8 mouse cellular contexts compared by ENCODE assay signal in the genomic region with DNA sequence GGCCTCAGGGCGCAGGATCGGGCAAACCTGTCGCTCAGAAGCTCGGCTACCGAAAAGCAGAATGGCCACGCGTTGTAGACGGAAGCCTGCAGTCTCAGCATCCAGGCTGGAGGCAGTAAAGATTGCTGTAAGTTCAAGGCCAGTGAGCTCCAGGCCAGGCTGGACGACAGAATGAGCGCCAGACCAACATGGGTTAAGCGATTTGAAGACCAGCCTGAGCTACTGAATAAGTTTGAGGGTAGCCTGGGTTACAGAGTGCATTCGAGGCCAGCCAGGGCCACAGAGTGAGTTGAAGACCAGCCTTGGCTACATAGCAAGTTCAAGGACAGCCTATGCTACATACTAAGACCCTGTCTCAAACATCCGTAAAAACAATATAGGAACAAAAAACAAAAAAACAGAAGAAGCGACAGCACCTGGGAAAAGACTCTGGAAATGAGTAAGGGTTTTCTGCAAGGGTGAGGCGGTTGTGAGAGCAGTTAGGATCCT. TPM values are rescaled to one million over a fixed set of nuclear protein-coding genes. Genes with fewer than 3 reads are reported as not detected.
DNase-seq lines count a peak whose midpoint lies in the region; ATAC-seq and TF ChIP-seq lines count a peak whose summit lies in the region.

No protein-coding gene starts in this region.

- peaks cover 20% of the 10 kb centered on the region for H3K79me2 ChIP-seq in myocyte (ENCODE audit: control insufficient read depth, insufficient read depth)

- no peak for ATAC-seq in embryonic facial prominence, embryonic 13.5 days (ENCODE audit: insufficient number of reproducible peaks, insufficient read depth, low FRiP score, low TSS enrichment, low read depth)
- peak; percentile 4; the same call in 1 of the 2 replicates for ATAC-seq in intestine, embryonic 14.5 days (replicated peaks; ENCODE audit: low FRiP score, low TSS enrichment, low read depth)

- no peak for TF ChIP-seq POLR2A in myocyte (IDR thresholded peaks at IDR 0.05; ENCODE audit: insufficient read length, low read depth)

- no peaks in the 10 kb centered on the region for H3K9me3 ChIP-seq in embryonic facial prominence, embryonic 13.5 days
- H3K9me3 ChIP-seq in intestine, embryonic 14.5 days (ENCODE audit: control insufficient read depth, low read length) = no peaks in the 10 kb centered on the region

- H3ac ChIP-seq in myocyte (ENCODE audit: control insufficient read depth, insufficient read length) = peak overlapping the region; percentile 50

- intact Hi-C loops in left cerebral cortex, adult 2 months (cut with DNase I) = loop anchor here (2.0 kb wide), 1 partner anchor 17 kb away; no protein-coding TSS in a partner anchor
- intact Hi-C loops in left cerebral cortex, postnatal 25 days (cut with DNase I) = loop anchor here (2.0 kb wide), 1 partner anchor 17 kb away; no protein-coding TSS in a partner anchor
- intact Hi-C loops in gastrocnemius, postnatal 36 days (cut with DNase I) = no loop called here

- peak overlapping the region; percentile 92 for H3K9ac ChIP-seq in embryonic facial prominence, embryonic 13.5 days
- H3K9ac ChIP-seq in intestine, embryonic 14.5 days (ENCODE audit: low read length) = peak overlapping the region; percentile 86

- DNase-seq in left cerebral cortex, adult 2 months (ENCODE audit: extremely low spot score in 1 of 2, low spot score in 2 of 2) = no peak
- no peak for DNase-seq in left cerebral cortex, postnatal 25 days (ENCODE audit: low spot score in 2 of 2)
- no peak for DNase-seq in intestine, embryonic 14.5 days (ENCODE audit: low spot score)
- no peak for DNase-seq in retina, embryonic 14.5 days (ENCODE audit: low spot score)
- no peak for DNase-seq in retina, postnatal 1 day
- DNase-seq in gastrocnemius, postnatal 36 days = no peak

- H3K27me3 ChIP-seq in embryonic facial prominence, embryonic 13.5 days = no peaks in the 10 kb centered on the region
- H3K27me3 ChIP-seq in intestine, embryonic 14.5 days (replicated peaks; ENCODE audit: control insufficient read depth, insufficient read depth, low read length) = no peaks in the 10 kb centered on the region
- no peaks in the 10 kb centered on the region for H3K27me3 ChIP-seq in myocyte (ENCODE audit: control insufficient read depth, insufficient read depth, insufficient read length)

- peaks cover 27% of the 10 kb centered on the region for H3K4me1 ChIP-seq in embryonic facial prominence, embryonic 13.5 days
- peaks cover 18% of the 10 kb centered on the region for H3K4me1 ChIP-seq in intestine, embryonic 14.5 days (replicated peaks; ENCODE audit: control insufficient read depth, insufficient read depth, low read length)

- H3K36me3 ChIP-seq in embryonic facial prominence, embryonic 13.5 days = peaks cover 66% of the 10 kb centered on the region
- peaks cover 65% of the 10 kb centered on the region for H3K36me3 ChIP-seq in intestine, embryonic 14.5 days (ENCODE audit: control insufficient read depth, insufficient read depth, low read length)
- H3K36me3 ChIP-seq in myocyte (ENCODE audit: control insufficient read depth, insufficient read depth) = no peaks in the 10 kb centered on the region

- peak overlapping the region; percentile 76 for H3K4me3 ChIP-seq in left cerebral cortex, adult 2 months
- H3K4me3 ChIP-seq in embryonic facial prominence, embryonic 13.5 days = peak overlapping the region; percentile 73
- H3K4me3 ChIP-seq in intestine, embryonic 14.5 days (ENCODE audit: low read depth, low read length) = peak overlapping the region; percentile 84
- peak overlapping the region; percentile 86 for H3K4me3 ChIP-seq in myocyte

- H3K27ac ChIP-seq in left cerebral cortex, adult 2 months = peak overlapping the region; percentile 75
- H3K27ac ChIP-seq in embryonic facial prominence, embryonic 13.5 days = peak overlapping the region; percentile 89
- peak overlapping the region; percentile 86 for H3K27ac ChIP-seq in intestine, embryonic 14.5 days (ENCODE audit: low read depth)

- peak overlapping the region; percentile 95 for H3K4me2 ChIP-seq in embryonic facial prominence, embryonic 13.5 days
- peak overlapping the region; percentile 96 for H3K4me2 ChIP-seq in intestine, embryonic 14.5 days (ENCODE audit: low read length)
- H3K4me2 ChIP-seq in myocyte (ENCODE audit: low read depth) = peak overlapping the region; percentile 90

- TF ChIP-seq CTCF in left cerebral cortex, adult 2 months (IDR thresholded peaks at IDR 0.05) = no peak

- WGBS in embryonic facial prominence, embryonic 13.5 days = 2% methylated on average over 15 of the region's 15 CpGs
- WGBS in intestine, embryonic 14.5 days = 4% methylated on average over 15 of the region's 15 CpGs

TF ChIP-seq in myocyte, 11 proteins besides CTCF, POLR2A, EP300 and RAD21:
- TF ChIP-seq REST (IDR thresholded peaks at IDR 0.05; ENCODE audit: insufficient read depth, insufficient read length) (no peak), POLR2AphosphoS2 (IDR thresholded peaks at IDR 0.05; ENCODE audit: insufficient read length, low read depth) (peak; percentile 57), MYOG (IDR thresholded peaks at IDR 0.05; ENCODE audit: control insufficient read depth in 1 of 3, insufficient read depth in 1 of 3, insufficient read length in 2 of 3, low read depth in 2 of 3) (no peak)

RNA-seq across cellular contexts. Expression of a gene that starts 0.5 kb away (rescaled TPM):
- total RNA-seq in left cerebral cortex, adult 2 months (2021) = 1 to 10 TPM; 3.0 to 3.8 TPM
- total RNA-seq in left cerebral cortex, postnatal 25 days (2021) = 1 to 10 TPM; 2.7 TPM
- 73.6 and 83.2 TPM in 2 replicates for polyA plus RNA-seq in embryonic facial prominence, embryonic 13.5 days (2015; fragmentation: Nextera tagmentation; extraction: Ambion mirVana)
- polyA plus RNA-seq in intestine, embryonic 14.5 days (2014; fragmentation: Nextera tagmentation; extraction: Ambion mirVana) = 54.3 and 55.2 TPM in 2 replicates
- 13.3 TPM for polyA plus RNA-seq in myocyte (2012; fragmentation: generic; extraction: Trizol)
- total RNA-seq in gastrocnemius, postnatal 36 days (2021) = 1 to 10 TPM; 8.0 to 8.9 TPM

RNA-seq across cellular contexts. Expression of a gene that starts 0.5 kb away (rescaled TPM):
- 10 to 100 TPM; 36.4 to 36.9 TPM for total RNA-seq in left cerebral cortex, adult 2 months (2021)
- total RNA-seq in left cerebral cortex, postnatal 25 days (2021) = 10 to 100 TPM; 31.4 to 42.7 TPM
- polyA plus RNA-seq in embryonic facial prominence, embryonic 13.5 days (2015; fragmentation: Nextera tagmentation; extraction: Ambion mirVana) = 92.0 and 99.7 TPM in 2 replicates
- polyA plus RNA-seq in intestine, embryonic 14.5 days (2014; fragmentation: Nextera tagmentation; extraction: Ambion mirVana) = 84.3 and 91.7 TPM in 2 replicates
- 45.1 TPM for polyA plus RNA-seq in myocyte (2012; fragmentation: generic; extraction: Trizol)
- 10 to 100 TPM; 18.3 to 20.3 TPM for total RNA-seq in gastrocnemius, postnatal 36 days (2021)

RNA-seq across cellular contexts. Expression of a gene that starts 11.6 kb away (rescaled TPM):
- 100 to 1,000 TPM; 143 to 150 TPM for total RNA-seq in left cerebral cortex, adult 2 months (2021)
- 100 to 1,000 TPM; 140 to 163 TPM for total RNA-seq in left cerebral cortex, postnatal 25 days (2021)
- polyA plus RNA-seq in embryonic facial prominence, embryonic 13.5 days (2015; fragmentation: Nextera tagmentation; extraction: Ambion mirVana) = 534 and 684 TPM in 2 replicates
- polyA plus RNA-seq in intestine, embryonic 14.5 days (2014; fragmentation: Nextera tagmentation; extraction: Ambion mirVana) = 208 and 211 TPM in 2 replicates
- 729 TPM for polyA plus RNA-seq in myocyte (2012; fragmentation: generic; extraction: Trizol)
- 100 to 1,000 TPM; 105 to 123 TPM for total RNA-seq in gastrocnemius, postnatal 36 days (2021)

RNA-seq across cellular contexts. Expression of a gene that starts 18.2 kb away (rescaled TPM):
- 100 to 1,000 TPM; 170 to 181 TPM for total RNA-seq in left cerebral cortex, adult 2 months (2021)
- total RNA-seq in left cerebral cortex, postnatal 25 days (2021) = 100 to 1,000 TPM; 161 to 163 TPM
- polyA plus RNA-seq in embryonic facial prominence, embryonic 13.5 days (2015; fragmentation: Nextera tagmentation; extraction: Ambion mirVana) = 38.6 and 40.2 TPM in 2 replicates
- 45.3 and 49.4 TPM in 2 replicates for polyA plus RNA-seq in intestine, embryonic 14.5 days (2014; fragmentation: Nextera tagmentation; extraction: Ambion mirVana)
- polyA plus RNA-seq in myocyte (2012; fragmentation: generic; extraction: Trizol) = 56.7 TPM
- 10 to 100 TPM; 36.9 to 40.2 TPM for total RNA-seq in gastrocnemius, postnatal 36 days (2021)

RNA-seq across cellular contexts. Expression of a gene that starts 19.8 kb away (rescaled TPM):
- total RNA-seq in left cerebral cortex, adult 2 months (2021) = 10 to 100 TPM; 11.8 to 12.2 TPM
- total RNA-seq in left cerebral cortex, postnatal 25 days (2021) = 10 to 100 TPM; 12.0 to 13.8 TPM
- polyA plus RNA-seq in embryonic facial prominence, embryonic 13.5 days (2015; fragmentation: Nextera tagmentation; extraction: Ambion mirVana) = 19.7 and 23.3 TPM in 2 replicates
- 69.1 and 70.2 TPM in 2 replicates for polyA plus RNA-seq in intestine, embryonic 14.5 days (2014; fragmentation: Nextera tagmentation; extraction: Ambion mirVana)
- polyA plus RNA-seq in myocyte (2012; fragmentation: generic; extraction: Trizol) = 127 TPM
- total RNA-seq in gastrocnemius, postnatal 36 days (2021) = 10 to 100 TPM; 20.6 to 21.8 TPM
